ENCODE assay signal across 14 mouse cellular contexts in the genomic region with DNA sequence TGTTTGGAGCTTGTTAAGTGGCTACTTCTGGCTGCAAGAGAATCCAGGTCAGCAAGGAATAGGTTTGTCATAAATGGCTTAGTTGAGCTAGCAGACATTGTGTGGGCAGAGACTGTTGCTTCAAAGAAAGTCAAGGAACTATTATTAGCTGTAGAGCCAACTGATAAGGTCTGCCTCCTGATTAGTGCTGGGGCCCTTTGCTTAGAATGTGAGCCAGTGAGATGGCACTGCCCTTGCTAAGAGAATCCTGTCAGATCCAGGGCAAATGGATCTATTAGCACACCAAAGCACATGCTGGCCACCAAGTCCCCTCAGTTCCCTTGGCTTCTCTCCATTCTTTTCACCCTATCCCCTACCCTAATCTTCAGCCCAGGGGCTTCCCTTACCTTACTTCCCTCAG.
"Had no signal": no experiment of that assay in that cellular context is flagged by ENCODE, and none has a peak within 500 bp of the region (broad histone marks: within the 10 kb centered on the region; RNA-seq: fewer than 3 reads in every experiment).

No protein-coding gene starts in this region.

- H3K27ac ChIP-seq: limb, embryonic 15.5 days; liver, embryonic 12.5 days; macrophage; neural tube, embryonic 13.5 days had no signal

- H3K27me3 ChIP-seq: limb, embryonic 15.5 days; liver, embryonic 12.5 days; neural tube, embryonic 13.5 days had no signal

- H3K4me2 ChIP-seq: limb, embryonic 15.5 days; liver, embryonic 12.5 days; lung, embryonic 14.5 days; midbrain, embryonic 11.5 days; neural tube, embryonic 13.5 days had no signal

- H3K9ac ChIP-seq: limb, embryonic 15.5 days; liver, embryonic 12.5 days; lung, embryonic 14.5 days; neural tube, embryonic 13.5 days had no signal

- ATAC-seq: liver, embryonic 12.5 days; midbrain, embryonic 16.5 days had no signal

- H3K9me3 ChIP-seq: limb, embryonic 15.5 days; liver, embryonic 12.5 days; megakaryocyte, embryonic 14.5 days; neural tube, embryonic 13.5 days had no signal

- H3K4me1 ChIP-seq: limb, embryonic 15.5 days; neural tube, embryonic 13.5 days had no signal

- H3K4me3 ChIP-seq: limb, embryonic 15.5 days; liver, embryonic 12.5 days; megakaryocyte, embryonic 14.5 days; neural tube, embryonic 13.5 days had no signal

- DNase-seq: kidney, postnatal 25 days; lung, embryonic 14.5 days; lung, postnatal 14 days; retina, postnatal 1 day; right cerebral cortex, postnatal 4 days; spleen, adult 18-20 months; thymus, postnatal 36 days had no signal

- H3K36me3 ChIP-seq: limb, embryonic 15.5 days; liver, embryonic 12.5 days; neural tube, embryonic 13.5 days had no signal
